Mouse (Mus musculus) cortical plate, adult 2 months (tissue): ENCODE measurements around the gene Cers1.

Experiments
- CTCF ChIP-seq: fragments of 200-500 bp; IDR thresholded peaks from 2 replicates; pipeline ENCODE4 v1.5.1; 2011; ENCODE audit warnings: mild to moderate bottlenecking, control low read depth, low read length; ENCODE audit not compliant: insufficient read depth; ENCODE audit errors: extremely low read depth
- POLR2A ChIP-seq: fragments of 200-500 bp; IDR thresholded peaks from 2 replicates; pipeline ENCODE4 v1.6.1; 2011; ENCODE audit warnings: mild to moderate bottlenecking, low read length, control low read depth; ENCODE audit not compliant: insufficient read depth; ENCODE audit errors: extremely low read depth

DNA sequence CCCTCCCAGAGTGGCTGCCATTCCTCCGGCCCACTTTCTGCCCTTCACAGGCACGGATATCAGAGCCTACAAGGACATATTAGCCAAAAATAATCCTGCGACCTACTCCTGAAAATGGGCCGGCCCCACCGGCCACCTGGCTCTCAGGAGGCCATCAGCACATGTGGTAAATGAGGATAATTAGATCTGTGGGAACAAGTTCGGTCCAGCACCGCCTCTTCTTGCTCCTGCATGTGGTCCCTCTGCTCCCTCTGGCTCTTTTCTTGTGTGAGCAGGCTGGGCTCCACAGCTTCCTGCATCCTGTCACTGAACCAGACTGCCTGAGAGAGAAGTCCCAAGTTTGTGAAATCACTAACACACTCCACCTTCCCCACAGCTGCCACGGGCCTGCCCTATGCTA, 36.3 kb upstream of the Cers1 start:
- TF ChIP-seq CTCF, result no peak
- TF ChIP-seq POLR2A, result no peak
